ENCODE assay signal across 8 mouse cellular contexts in the genomic region with DNA sequence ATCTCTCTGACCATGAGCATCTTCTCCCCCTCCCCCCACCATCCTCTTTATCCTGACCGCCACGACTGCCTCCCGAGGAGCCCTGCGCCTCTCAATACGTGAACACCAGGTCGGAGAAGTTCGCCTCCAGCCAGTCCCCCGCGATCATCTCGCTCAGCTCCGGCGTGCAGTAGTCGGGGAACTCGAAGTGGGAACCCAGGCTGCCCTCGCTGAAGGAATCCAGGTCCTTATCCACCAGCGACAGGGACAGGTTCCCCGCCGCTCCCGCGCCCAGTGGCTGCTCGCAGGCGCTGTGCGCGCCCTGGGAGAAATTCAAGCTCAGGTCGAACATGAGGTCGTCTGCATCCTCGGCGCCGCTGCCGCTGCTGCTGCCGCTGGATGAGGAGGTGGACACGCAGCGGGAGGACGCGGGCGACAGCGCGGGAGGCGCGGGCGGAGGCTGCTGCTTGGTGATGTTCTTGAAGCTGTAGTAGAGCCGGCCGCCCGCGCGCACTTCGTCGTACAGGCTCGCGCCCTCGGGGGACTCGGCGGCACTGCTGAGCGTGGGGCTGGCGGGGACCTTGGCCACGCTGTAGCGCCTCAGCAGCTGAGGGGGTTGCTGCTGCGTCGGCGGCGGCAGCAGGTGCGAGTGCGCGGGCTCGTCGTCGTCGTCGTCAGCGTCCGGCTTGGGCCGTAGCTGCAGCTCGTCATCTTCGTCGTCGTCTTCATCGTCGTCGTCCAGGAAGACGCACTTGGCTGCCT. TPM values are rescaled to one million over a fixed set of nuclear protein-coding genes. Genes with fewer than 3 reads are reported as not detected.
DNase-seq lines count a peak whose midpoint lies in the region; ATAC-seq lines count a peak whose summit lies in the region.

No protein-coding gene starts in this region.

- peak overlapping the region; percentile 36 for H3K4me2 ChIP-seq in forebrain, embryonic 12.5 days
- H3K4me2 ChIP-seq in hindbrain, embryonic 14.5 days (replicated peaks): peak overlapping the region; percentile 91
- peak overlapping the region; percentile 69; the same call in 1 of the 2 replicates for H3K4me2 ChIP-seq in midbrain, embryonic 11.5 days
- H3K4me2 ChIP-seq in stomach, embryonic 15.5 days: peak overlapping the region; percentile 89

- H3K9me3 ChIP-seq in forebrain, embryonic 12.5 days: no peaks in the 10 kb centered on the region
- H3K9me3 ChIP-seq in hindbrain, embryonic 14.5 days (ENCODE audit: control insufficient read depth, low read length): no peaks in the 10 kb centered on the region
- no peaks in the 10 kb centered on the region for H3K9me3 ChIP-seq in midbrain, embryonic 11.5 days (ENCODE audit: control insufficient read depth, low read length)
- no peaks in the 10 kb centered on the region for H3K9me3 ChIP-seq in stomach, embryonic 15.5 days

- peak overlapping the region; percentile 100 for H3K4me3 ChIP-seq in forebrain, embryonic 12.5 days (replicated peaks)
- H3K4me3 ChIP-seq in hindbrain, embryonic 14.5 days (replicated peaks; ENCODE audit: low read length): peak overlapping the region; percentile 91
- H3K4me3 ChIP-seq in midbrain, embryonic 11.5 days (ENCODE audit: low read depth, low read length): peak overlapping the region; percentile 99
- H3K4me3 ChIP-seq in stomach, embryonic 15.5 days (replicated peaks): peak overlapping the region; percentile 78

- WGBS in forebrain, embryonic 12.5 days: under 1% methylated on average over 68 of the region's 80 CpGs
- under 1% methylated on average over 71 of the region's 80 CpGs for WGBS in hindbrain, embryonic 14.5 days
- WGBS in midbrain, embryonic 11.5 days: under 1% methylated on average over 58 of the region's 80 CpGs
- under 1% methylated on average over 78 of the region's 80 CpGs for WGBS in stomach, embryonic 15.5 days

- ATAC-seq in forebrain, embryonic 12.5 days (ENCODE audit: low FRiP score): no peak
- ATAC-seq in hindbrain, embryonic 14.5 days (ENCODE audit: low FRiP score): no peak
- ATAC-seq in midbrain, embryonic 11.5 days (ENCODE audit: low FRiP score): no peak
- ATAC-seq in stomach, embryonic 15.5 days (ENCODE audit: insufficient read depth, low FRiP score, low read depth): no peak

- intact Hi-C loops in left cerebral cortex, postnatal 10 days (cut with DNase I): loop anchor here (2.0 to 5.0 kb wide), 3 partner anchors 180 to 808 kb away; no protein-coding TSS in a partner anchor

- H3K9ac ChIP-seq in forebrain, embryonic 12.5 days: peak overlapping the region; percentile 100
- peak overlapping the region; percentile 100 for H3K9ac ChIP-seq in hindbrain, embryonic 14.5 days
- peak overlapping the region; percentile 100 for H3K9ac ChIP-seq in midbrain, embryonic 11.5 days (ENCODE audit: low read length)
- H3K9ac ChIP-seq in stomach, embryonic 15.5 days: peak overlapping the region; percentile 68

- H3K27me3 ChIP-seq in forebrain, embryonic 12.5 days: no peaks in the 10 kb centered on the region
- no peaks in the 10 kb centered on the region for H3K27me3 ChIP-seq in hindbrain, embryonic 14.5 days (ENCODE audit: control insufficient read depth, insufficient read depth, low read length)
- H3K27me3 ChIP-seq in midbrain, embryonic 11.5 days (ENCODE audit: control insufficient read depth, insufficient read depth, low read length): no peaks in the 10 kb centered on the region
- no peaks in the 10 kb centered on the region for H3K27me3 ChIP-seq in stomach, embryonic 15.5 days (replicated peaks)

- H3K36me3 ChIP-seq in forebrain, embryonic 12.5 days (replicated peaks): peaks cover 14% of the 10 kb centered on the region; the same call in 1 of the 2 replicates
- no peaks in the 10 kb centered on the region; the same call in 1 of the 2 replicates for H3K36me3 ChIP-seq in hindbrain, embryonic 14.5 days (replicated peaks; ENCODE audit: control insufficient read depth, insufficient read depth)
- peaks cover 9% of the 10 kb centered on the region for H3K36me3 ChIP-seq in midbrain, embryonic 11.5 days (ENCODE audit: control insufficient read depth, insufficient read depth, low read length)
- no peaks in the 10 kb centered on the region for H3K36me3 ChIP-seq in stomach, embryonic 15.5 days

- DNase-seq in ovary, postnatal 10 days (ENCODE audit: low spot score): peak; percentile 9
- no peak for DNase-seq in ovary, adult 18-20 months (ENCODE audit: low spot score)
- DNase-seq in hindbrain, embryonic 14.5 days (ENCODE audit: low spot score): peak; percentile 65
- DNase-seq in left cerebral cortex, postnatal 10 days (ENCODE audit: extremely low spot score in 1 of 2, low spot score in 2 of 2): peak; percentile 55 to 78
- peak; percentile 97 for DNase-seq in midbrain, embryonic 11.5 days (ENCODE audit: low spot score, missing footprints)
- DNase-seq in c-Kit-positive CD71-positive TER-119-positive erythroid progenitor cells, embryonic 14.5 days (ENCODE audit: low spot score): no peak

- peaks cover 19% of the 10 kb centered on the region for H3K4me1 ChIP-seq in forebrain, embryonic 12.5 days
- peaks cover 7% of the 10 kb centered on the region for H3K4me1 ChIP-seq in hindbrain, embryonic 14.5 days (replicated peaks; ENCODE audit: control insufficient read depth, insufficient read depth, low read length)
- H3K4me1 ChIP-seq in midbrain, embryonic 11.5 days (ENCODE audit: control insufficient read depth, insufficient read depth, low read length): peaks cover 8% of the 10 kb centered on the region
- H3K4me1 ChIP-seq in stomach, embryonic 15.5 days: no peaks in the 10 kb centered on the region

- peak overlapping the region; percentile 100 for H3K27ac ChIP-seq in forebrain, embryonic 12.5 days
- H3K27ac ChIP-seq in hindbrain, embryonic 14.5 days: peak overlapping the region; percentile 100
- H3K27ac ChIP-seq in midbrain, embryonic 11.5 days (ENCODE audit: low read depth, low read length): peak overlapping the region; percentile 99
- peak overlapping the region; percentile 95 for H3K27ac ChIP-seq in stomach, embryonic 15.5 days

RNA-seq across cellular contexts. Expression of a gene that starts 1.1 kb away (rescaled TPM):
- polyA plus RNA-seq in forebrain, embryonic 12.5 days (2016; fragmentation: Nextera tagmentation; extraction: Ambion mirVana): 701 and 760 TPM in 2 replicates
- polyA plus RNA-seq in hindbrain, embryonic 14.5 days (2014; fragmentation: Nextera tagmentation; extraction: Ambion mirVana): 336 and 376 TPM in 2 replicates
- total RNA-seq in left cerebral cortex, postnatal 10 days (2021): 10 to 100 TPM; 26.1 to 29.8 TPM
- 618 and 725 TPM in 2 replicates for polyA plus RNA-seq in midbrain, embryonic 11.5 days (2014; fragmentation: Nextera tagmentation; extraction: Ambion mirVana)
- polyA plus RNA-seq in stomach, embryonic 15.5 days (2015; fragmentation: Nextera tagmentation; extraction: Ambion mirVana): 30.8 and 35.7 TPM in 2 replicates

Comparison
In these comparisons a context has a peak if more than half of its experiments do, and no peak if none do; other contexts are left out.
1. DNase-seq: peak in ovary, postnatal 10 days (single experiment), hindbrain, embryonic 14.5 days (single experiment), left cerebral cortex, postnatal 10 days (2 of 2) and midbrain, embryonic 11.5 days (single experiment); none in ovary, adult 18-20 months (single experiment) and c-Kit-positive CD71-positive TER-119-positive erythroid progenitor cells, embryonic 14.5 days (single experiment).
2. H3K4me2 ChIP-seq: peak in every context shown above with its lines; median percentile 91 in hindbrain, embryonic 14.5 days; 89 in stomach, embryonic 15.5 days; 69 in midbrain, embryonic 11.5 days; 36 in forebrain, embryonic 12.5 days.
3. Peak in every context shown above with its lines, with median percentiles within 50 percentile points of each other: H3K27ac ChIP-seq, H3K4me3 ChIP-seq and H3K9ac ChIP-seq.